Mouse (Mus musculus): ENCODE measurements around the gene Fto. TPM values are rescaled to one million over a fixed set of nuclear protein-coding genes. Genes with fewer than 3 reads are reported as not detected.

The Fto gene
- total and polyA plus RNA-seq, 3 experiments: 12.2 to 50.1 (median 17.3) TPM

- TF ChIP-seq POLR2AphosphoS5 (IDR thresholded peaks at IDR 0.05; ENCODE audit: insufficient replicate concordance, low read depth, low read length) (no peak), CTCF (IDR thresholded peaks at IDR 0.05; ENCODE audit: low read depth, low read length) (no peak), GATA1 (IDR thresholded peaks at IDR 0.05; ENCODE audit: borderline replicate concordance, low read length) (no peak), GATA2 (IDR thresholded peaks at IDR 0.05; ENCODE audit: borderline replicate concordance, low read depth, low read length) (no peak), TAL1 (conservative IDR thresholded peaks at IDR 0.05; ENCODE audit: low read depth, low read length) (no peak)
- Histone ChIP-seq H3K27me3 (ENCODE audit: insufficient read depth, low read length) (no peaks in the 10 kb centered on the region), H3K9me3 (replicated peaks) (no peaks in the 10 kb centered on the region), H3K4me3 (ENCODE audit: low read depth, low read length) (no peak overlapping the region), H3K36me3 (replicated peaks) (peaks cover 17% of the 10 kb centered on the region), H3K4me1 (ENCODE audit: insufficient read depth, low read depth, low read length) (no peaks in the 10 kb centered on the region)
- no peak for DNase-seq (ENCODE audit: low spot score)
- ATAC-seq (ENCODE audit: extremely low read depth, insufficient number of reproducible peaks, low FRiP score, poor library complexity, severe bottlenecking): no peak
These were observed 300.3 kb downstream of the Fto start for GRCm38 (mm10) chr8:91613603-91614002.

GRCm38 (mm10) chr8:91615196-91615595, 301.9 kb downstream of the Fto start:
- H3K27me3 ChIP-seq (ENCODE audit: insufficient read depth, low read length): no peaks in the 10 kb centered on the region
- no peaks in the 10 kb centered on the region for H3K4me1 ChIP-seq (ENCODE audit: insufficient read depth, low read depth, low read length)
- DNase-seq (ENCODE audit: low spot score): no peak
- peaks cover 23% of the 10 kb centered on the region for H3K36me3 ChIP-seq (replicated peaks)
- no peaks in the 10 kb centered on the region for H3K9me3 ChIP-seq (replicated peaks)
- TF ChIP-seq CTCF (IDR thresholded peaks at IDR 0.05; ENCODE audit: low read depth, low read length) (no peak), TAL1 (conservative IDR thresholded peaks at IDR 0.05; ENCODE audit: low read depth, low read length) (no peak), GATA2 (IDR thresholded peaks at IDR 0.05; ENCODE audit: borderline replicate concordance, low read depth, low read length) (no peak), POLR2AphosphoS5 (IDR thresholded peaks at IDR 0.05; ENCODE audit: insufficient replicate concordance, low read depth, low read length) (no peak), GATA1 (IDR thresholded peaks at IDR 0.05; ENCODE audit: borderline replicate concordance, low read length) (no peak)
- H3K4me3 ChIP-seq (ENCODE audit: low read depth, low read length): no peak overlapping the region
- ATAC-seq (ENCODE audit: extremely low read depth, insufficient number of reproducible peaks, low FRiP score, poor library complexity, severe bottlenecking): no peak

GRCm38 (mm10) chr8:91615781-91616683, 302.7 kb downstream of the Fto start:
- Histone ChIP-seq H3K36me3 (replicated peaks) (peaks cover 27% of the 10 kb centered on the region), H3K27me3 (ENCODE audit: insufficient read depth, low read length) (no peaks in the 10 kb centered on the region), H3K4me1 (ENCODE audit: insufficient read depth, low read depth, low read length) (no peaks in the 10 kb centered on the region), H3K4me3 (ENCODE audit: low read depth, low read length) (no peak overlapping the region), H3K9me3 (replicated peaks) (no peaks in the 10 kb centered on the region)
- ATAC-seq (ENCODE audit: extremely low read depth, insufficient number of reproducible peaks, low FRiP score, poor library complexity, severe bottlenecking) (no peak), DNase-seq (ENCODE audit: low spot score) (no peak)
- TF ChIP-seq GATA2 (IDR thresholded peaks at IDR 0.05; ENCODE audit: borderline replicate concordance, low read depth, low read length): no peak
- no peak for TF ChIP-seq CTCF (IDR thresholded peaks at IDR 0.05; ENCODE audit: low read depth, low read length)
- no peak for TF ChIP-seq TAL1 (conservative IDR thresholded peaks at IDR 0.05; ENCODE audit: low read depth, low read length)
- TF ChIP-seq POLR2AphosphoS5 (IDR thresholded peaks at IDR 0.05; ENCODE audit: insufficient replicate concordance, low read depth, low read length): no peak
- TF ChIP-seq GATA1 (IDR thresholded peaks at IDR 0.05; ENCODE audit: borderline replicate concordance, low read length): no peak

- no peak for TF ChIP-seq GATA1 (IDR thresholded peaks at IDR 0.05; ENCODE audit: borderline replicate concordance, low read length)
- no peak for TF ChIP-seq POLR2AphosphoS5 (IDR thresholded peaks at IDR 0.05; ENCODE audit: insufficient replicate concordance, low read depth, low read length)
- no peak for TF ChIP-seq GATA2 (IDR thresholded peaks at IDR 0.05; ENCODE audit: borderline replicate concordance, low read depth, low read length)
- no peak for TF ChIP-seq TAL1 (conservative IDR thresholded peaks at IDR 0.05; ENCODE audit: low read depth, low read length)
- no peak for TF ChIP-seq CTCF (IDR thresholded peaks at IDR 0.05; ENCODE audit: low read depth, low read length)
- no peak for ATAC-seq (ENCODE audit: extremely low read depth, insufficient number of reproducible peaks, low FRiP score, poor library complexity, severe bottlenecking)
These were observed 304.4 kb downstream of the Fto start for GRCm38 (mm10) chr8:91617772-91618171.

GRCm38 (mm10) chr8:91622757-91623156, 309.4 kb downstream of the Fto start:
- peaks cover 20% of the 10 kb centered on the region for H3K36me3 ChIP-seq (replicated peaks)
- H3K27me3 ChIP-seq (ENCODE audit: insufficient read depth, low read length): no peaks in the 10 kb centered on the region
- H3K4me3 ChIP-seq (ENCODE audit: low read depth, low read length): no peak overlapping the region
- ATAC-seq (ENCODE audit: extremely low read depth, insufficient number of reproducible peaks, low FRiP score, poor library complexity, severe bottlenecking): no peak
- no peak for DNase-seq (ENCODE audit: low spot score)
- no peaks in the 10 kb centered on the region for H3K4me1 ChIP-seq (ENCODE audit: insufficient read depth, low read depth, low read length)
- H3K9me3 ChIP-seq (replicated peaks): no peaks in the 10 kb centered on the region
- TF ChIP-seq GATA2 (IDR thresholded peaks at IDR 0.05; ENCODE audit: borderline replicate concordance, low read depth, low read length) (no peak), GATA1 (IDR thresholded peaks at IDR 0.05; ENCODE audit: borderline replicate concordance, low read length) (no peak), CTCF (IDR thresholded peaks at IDR 0.05; ENCODE audit: low read depth, low read length) (no peak), TAL1 (conservative IDR thresholded peaks at IDR 0.05; ENCODE audit: low read depth, low read length) (no peak), POLR2AphosphoS5 (IDR thresholded peaks at IDR 0.05; ENCODE audit: insufficient replicate concordance, low read depth, low read length) (no peak)

More at GRCm38 (mm10) chr8:91617772-91618171, 304.4 kb downstream of the Fto start:
- Histone ChIP-seq H3K27me3 (ENCODE audit: insufficient read depth, low read length) (no peaks in the 10 kb centered on the region), H3K36me3 (replicated peaks) (peaks cover 26% of the 10 kb centered on the region), H3K4me1 (ENCODE audit: insufficient read depth, low read depth, low read length) (no peaks in the 10 kb centered on the region), H3K4me3 (ENCODE audit: low read depth, low read length) (no peak overlapping the region), H3K9me3 (replicated peaks) (no peaks in the 10 kb centered on the region)
- no peak for DNase-seq (ENCODE audit: low spot score)

Data from G1E (cell line).